Mouse (Mus musculus): ENCODE data around the gene Malsu1. TPM values are rescaled to one million over a fixed set of nuclear protein-coding genes. Genes with fewer than 3 reads are reported as not detected.

Malsu1 gene
- total and polyA plus RNA-seq, 3 experiments = 15.4 to 39.0 (median 34.4) TPM

- Histone ChIP-seq H3K79me2 (replicated peaks; ENCODE audit: control insufficient read depth, insufficient read depth, low read length) (no peaks in the 10 kb centered on the region), H3K4me1 (ENCODE audit: control insufficient read depth, insufficient read depth, low read length) (peaks cover 1% of the 10 kb centered on the region; the same call in 1 of the 2 replicates), H3K4me3 (no peak overlapping the region), H3K9ac (ENCODE audit: low read depth, low read length) (no peak overlapping the region), H3K36me3 (ENCODE audit: control insufficient read depth, insufficient read depth, low read length) (no peaks in the 10 kb centered on the region; the same call in 1 of the 2 replicates), H3K27ac (no peak overlapping the region), H3K27me3 (ENCODE audit: control insufficient read depth, insufficient read depth, low read length) (no peaks in the 10 kb centered on the region)
- 93% methylated on average over 4 of the region's 4 CpGs for WGBS
- intact Hi-C loops (cut with DNase I) = no loop called here
- DNase-seq = no peak
- no peak for TF ChIP-seq EP300 (IDR thresholded peaks at IDR 0.05; ENCODE audit: insufficient read depth, low read depth, low read length)
- TF ChIP-seq POLR2A (IDR thresholded peaks at IDR 0.05; ENCODE audit: insufficient read depth, low read depth, low read length) = no peak
- no peak for TF ChIP-seq CTCF (IDR thresholded peaks at IDR 0.05)
Observed at GRCm38 (mm10) chr6:49083008-49083407, 9.4 kb downstream of the Malsu1 start.

GRCm38 (mm10) chr6:49094968-49095367 lies 21.4 kb downstream of the Malsu1 start:
- TF ChIP-seq POLR2A (IDR thresholded peaks at IDR 0.05; ENCODE audit: insufficient read depth, low read depth, low read length) (no peak), CTCF (IDR thresholded peaks at IDR 0.05) (no peak), EP300 (IDR thresholded peaks at IDR 0.05; ENCODE audit: insufficient read depth, low read depth, low read length) (no peak)
- Histone ChIP-seq H3K4me1 (ENCODE audit: control insufficient read depth, insufficient read depth, low read length) (peaks cover 9% of the 10 kb centered on the region), H3K79me2 (replicated peaks; ENCODE audit: control insufficient read depth, insufficient read depth, low read length) (no peaks in the 10 kb centered on the region), H3K27me3 (ENCODE audit: control insufficient read depth, insufficient read depth, low read length) (no peaks in the 10 kb centered on the region), H3K27ac (no peak overlapping the region), H3K4me3 (no peak overlapping the region), H3K36me3 (ENCODE audit: control insufficient read depth, insufficient read depth, low read length) (peaks cover 5% of the 10 kb centered on the region; the same call in 1 of the 2 replicates), H3K9ac (ENCODE audit: low read depth, low read length) (no peak overlapping the region)
- no peak for DNase-seq
- 78% methylated on average over 10 of the region's 10 CpGs for WGBS
- intact Hi-C loops (cut with DNase I) = no loop called here

- TF ChIP-seq EP300 (IDR thresholded peaks at IDR 0.05; ENCODE audit: insufficient read depth, low read depth, low read length) (0 out of 2 replicates have a peak, but pooled peaks have one; percentile 22), POLR2A (IDR thresholded peaks at IDR 0.05; ENCODE audit: insufficient read depth, low read depth, low read length) (no peak)
Observed at GRCm38 (mm10) chr6:49096421-49096820, 22.8 kb downstream of the Malsu1 start.

GRCm38 (mm10) chr6:49096933-49097461 lies 23.4 kb downstream of the Malsu1 start:
- H3K4me3 ChIP-seq = peak overlapping the region; percentile 33
- 0 out of 2 replicates have a peak overlapping the region, but pooled peaks have one; percentile 3 for H3K9ac ChIP-seq (ENCODE audit: low read depth, low read length)
- intact Hi-C loops (cut with DNase I) = loop anchor here (2.0 kb wide), 1 partner anchor 22 kb away; no protein-coding TSS in a partner anchor
- H3K36me3 ChIP-seq (ENCODE audit: control insufficient read depth, insufficient read depth, low read length) = peaks cover 5% of the 10 kb centered on the region; the same call in 1 of the 2 replicates
- peaks cover 9% of the 10 kb centered on the region for H3K4me1 ChIP-seq (ENCODE audit: control insufficient read depth, insufficient read depth, low read length)
- peak; percentile 79 to 88 for DNase-seq
- H3K27ac ChIP-seq = peak overlapping the region; percentile 74
- H3K27me3 ChIP-seq (ENCODE audit: control insufficient read depth, insufficient read depth, low read length) = no peaks in the 10 kb centered on the region
- no peaks in the 10 kb centered on the region for H3K79me2 ChIP-seq (replicated peaks; ENCODE audit: control insufficient read depth, insufficient read depth, low read length)
- TF ChIP-seq POLR2A (IDR thresholded peaks at IDR 0.05; ENCODE audit: insufficient read depth, low read depth, low read length) = 0 out of 2 replicates have a peak, but pooled peaks have one; percentile 10
- no peak for TF ChIP-seq EP300 (IDR thresholded peaks at IDR 0.05; ENCODE audit: insufficient read depth, low read depth, low read length)
- WGBS = 9% methylated on average over 13 of the region's 13 CpGs

More at GRCm38 (mm10) chr6:49096421-49096820, 22.8 kb downstream of the Malsu1 start:
- WGBS = 34% methylated on average over 7 of the region's 7 CpGs
- DNase-seq = peak; percentile 48 to 71
- Histone ChIP-seq H3K4me1 (ENCODE audit: control insufficient read depth, insufficient read depth, low read length) (peaks cover 9% of the 10 kb centered on the region), H3K4me3 (no peak overlapping the region; the same call in 1 of the 2 replicates), H3K27me3 (ENCODE audit: control insufficient read depth, insufficient read depth, low read length) (no peaks in the 10 kb centered on the region), H3K27ac (peak overlapping the region; percentile 74), H3K79me2 (replicated peaks; ENCODE audit: control insufficient read depth, insufficient read depth, low read length) (no peaks in the 10 kb centered on the region), H3K9ac (ENCODE audit: low read depth, low read length) (no peak overlapping the region), H3K36me3 (ENCODE audit: control insufficient read depth, insufficient read depth, low read length) (peaks cover 5% of the 10 kb centered on the region; the same call in 1 of the 2 replicates)
- intact Hi-C loops (cut with DNase I) = loop anchor here (2.0 kb wide), 1 partner anchor 22 kb away; no protein-coding TSS in a partner anchor

- Histone ChIP-seq H3K4me3 (peak overlapping the region; percentile 33), H3K79me2 (replicated peaks; ENCODE audit: control insufficient read depth, insufficient read depth, low read length) (no peaks in the 10 kb centered on the region), H3K36me3 (ENCODE audit: control insufficient read depth, insufficient read depth, low read length) (peaks cover 5% of the 10 kb centered on the region; the same call in 1 of the 2 replicates), H3K27ac (peak overlapping the region; percentile 74), H3K27me3 (ENCODE audit: control insufficient read depth, insufficient read depth, low read length) (no peaks in the 10 kb centered on the region), H3K4me1 (ENCODE audit: control insufficient read depth, insufficient read depth, low read length) (peaks cover 9% of the 10 kb centered on the region), H3K9ac (ENCODE audit: low read depth, low read length) (no peak overlapping the region)
- 17% methylated on average over 5 of the region's 5 CpGs for WGBS
- TF ChIP-seq POLR2A (IDR thresholded peaks at IDR 0.05; ENCODE audit: insufficient read depth, low read depth, low read length) (no peak), CTCF (IDR thresholded peaks at IDR 0.05) (no peak), EP300 (IDR thresholded peaks at IDR 0.05; ENCODE audit: insufficient read depth, low read depth, low read length) (no peak)
- intact Hi-C loops (cut with DNase I) = loop anchor here (2.0 kb wide), 1 partner anchor 23 kb away; no protein-coding TSS in a partner anchor
- DNase-seq = peak in 1 of 2 experiments; percentile 31
Observed at GRCm38 (mm10) chr6:49097596-49098110, 24.1 kb downstream of the Malsu1 start.

GRCm38 (mm10) chr6:49099086-49099485 lies 25.5 kb downstream of the Malsu1 start:
- WGBS = 46% methylated on average over 1 of the region's 1 CpGs
- DNase-seq = no peak
- intact Hi-C loops (cut with DNase I) = no loop called here
- Histone ChIP-seq H3K36me3 (ENCODE audit: control insufficient read depth, insufficient read depth, low read length) (peaks cover 5% of the 10 kb centered on the region; the same call in 1 of the 2 replicates), H3K9ac (ENCODE audit: low read depth, low read length) (no peak overlapping the region), H3K79me2 (replicated peaks; ENCODE audit: control insufficient read depth, insufficient read depth, low read length) (no peaks in the 10 kb centered on the region), H3K4me1 (ENCODE audit: control insufficient read depth, insufficient read depth, low read length) (peaks cover 9% of the 10 kb centered on the region), H3K27me3 (ENCODE audit: control insufficient read depth, insufficient read depth, low read length) (no peaks in the 10 kb centered on the region), H3K27ac (no peak overlapping the region), H3K4me3 (no peak overlapping the region)
- TF ChIP-seq EP300 (IDR thresholded peaks at IDR 0.05; ENCODE audit: insufficient read depth, low read depth, low read length) = no peak
- TF ChIP-seq POLR2A (IDR thresholded peaks at IDR 0.05; ENCODE audit: insufficient read depth, low read depth, low read length) = no peak
- TF ChIP-seq CTCF (IDR thresholded peaks at IDR 0.05) = no peak

All from heart, adult 2 months (tissue).